In the genomic region with DNA sequence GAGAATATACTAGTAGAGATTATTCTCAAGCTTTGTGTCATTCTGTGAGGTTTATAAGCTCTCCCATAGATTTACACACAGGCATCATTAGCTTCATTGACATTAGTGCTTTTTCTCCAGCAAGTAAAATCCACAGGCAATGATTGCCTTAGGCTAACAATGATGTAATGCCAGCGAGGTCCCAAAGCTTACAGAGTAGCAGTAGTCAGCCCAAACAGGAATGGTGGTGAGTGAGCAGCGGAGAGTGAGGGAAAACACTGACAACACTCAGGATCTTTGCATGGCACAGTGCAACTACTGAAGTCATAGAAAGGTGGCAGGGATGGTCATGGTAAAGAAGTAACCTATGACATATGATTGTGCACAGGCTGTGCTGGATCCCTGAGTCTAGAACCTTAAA, we compare ENCODE assay signal across 24 mouse cellular contexts.
"Had no signal": no experiment of that assay in that cellular context is flagged by ENCODE, and none has a peak within 500 bp of the region (broad histone marks: within the 10 kb centered on the region; RNA-seq: fewer than 3 reads in every experiment).

No protein-coding gene starts in this region.

- H3K9ac ChIP-seq: heart, embryonic 12.5 days; hindbrain, embryonic 12.5 days; hindbrain, embryonic 14.5 days; intestine, embryonic 15.5 days; limb, embryonic 12.5 days had no signal

- ATAC-seq: hindbrain, embryonic 16.5 days; inflammation-experienced regulatory T-cells, adult 6 months; intestine, embryonic 15.5 days; intestine, postnatal 0 days had no signal

- H3K9me3 ChIP-seq: heart, embryonic 10.5 days; heart, embryonic 12.5 days; hindbrain, embryonic 10.5 days; hindbrain, embryonic 12.5 days; intestine, embryonic 15.5 days; limb, embryonic 10.5 days; limb, embryonic 12.5 days had no signal

- H3K27me3 ChIP-seq: heart, embryonic 12.5 days; hindbrain, embryonic 12.5 days; intestine, embryonic 15.5 days; limb, embryonic 12.5 days had no signal

- H3K27ac ChIP-seq: gastrocnemius, adult 2 months; heart, embryonic 10.5 days; hindbrain, embryonic 10.5 days; hindbrain, embryonic 12.5 days; hindbrain, embryonic 14.5 days; intestine, embryonic 15.5 days; layer of hippocampus, adult 2 months; left cerebral cortex, adult 2 months; limb, embryonic 10.5 days; limb, embryonic 12.5 days had no signal

- DNase-seq: gastrocnemius, adult 2 months; gastrocnemius, postnatal 10 days; gastrocnemius, postnatal 25 days; heart, adult 18-20 months; heart, postnatal 10 days; heart, postnatal 4 days; kidney, adult 18-20 months; kidney, adult 8-10 months; kidney, postnatal 10 days; kidney, postnatal 25 days; kidney, postnatal 4 days had no signal

- H3K4me2 ChIP-seq: heart, embryonic 12.5 days; hindbrain, embryonic 12.5 days; hindbrain, embryonic 14.5 days; intestine, embryonic 15.5 days; limb, embryonic 12.5 days had no signal

- H3K4me3 ChIP-seq: gastrocnemius, adult 2 months; heart, embryonic 10.5 days; heart, embryonic 12.5 days; hindbrain, embryonic 10.5 days; hindbrain, embryonic 12.5 days; intestine, embryonic 15.5 days; layer of hippocampus, adult 2 months; left cerebral cortex, adult 2 months; limb, embryonic 10.5 days; limb, embryonic 12.5 days had no signal

- H3K4me1 ChIP-seq: heart, embryonic 10.5 days; heart, embryonic 12.5 days; intestine, embryonic 15.5 days; limb, embryonic 10.5 days; limb, embryonic 12.5 days had no signal

- H3K36me3 ChIP-seq: heart, embryonic 10.5 days; heart, embryonic 12.5 days; hindbrain, embryonic 10.5 days; hindbrain, embryonic 12.5 days; intestine, embryonic 15.5 days; limb, embryonic 10.5 days; limb, embryonic 12.5 days had no signal
